Mouse (Mus musculus): ENCODE measurements around the gene Zbed6. TPM values are rescaled to one million over a fixed set of nuclear protein-coding genes. Genes with fewer than 3 reads are reported as not detected.

Zbed6 gene
- polyA plus RNA-seq, 1 experiment = not detected

GRCm38 (mm10) chr1:133691046-133691445 is 30.4 kb upstream of the Zbed6 start:
- TF ChIP-seq POLR2A (IDR thresholded peaks at IDR 0.05; ENCODE audit: insufficient read depth, low read depth, low read length) = no peak
- no peak for TF ChIP-seq CTCF (IDR thresholded peaks at IDR 0.05; ENCODE audit: insufficient read depth, low read depth, low read length)
- Histone ChIP-seq H3K4me1 (ENCODE audit: control insufficient read depth, insufficient read depth, low read length) (peaks cover 6% of the 10 kb centered on the region), H3K4me3 (ENCODE audit: insufficient read depth, low read depth, low read length) (no peak overlapping the region), H3K27ac (ENCODE audit: insufficient read depth, low read depth, low read length) (no peak overlapping the region)
- WGBS = 91% methylated on average over 6 of the region's 6 CpGs

- peaks cover 5% of the 10 kb centered on the region for H3K4me1 ChIP-seq (ENCODE audit: control insufficient read depth, insufficient read depth, low read length)
- TF ChIP-seq CTCF (IDR thresholded peaks at IDR 0.05; ENCODE audit: insufficient read depth, low read depth, low read length) (no peak), POLR2A (IDR thresholded peaks at IDR 0.05; ENCODE audit: insufficient read depth, low read depth, low read length) (no peak)
- H3K4me3 ChIP-seq (ENCODE audit: insufficient read depth, low read depth, low read length) = no peak within 1 kb of the TSS
- no peak within 1 kb of the TSS for H3K27ac ChIP-seq (ENCODE audit: insufficient read depth, low read depth, low read length)
- WGBS = 74% methylated on average over 6 of the region's 6 CpGs
Observed at GRCm38 (mm10) chr1:133689897-133690296, 29.2 kb upstream of the Zbed6 start, which contains the start of gene Lax1. Lax1 (minus strand) TSS chr1:133690108.

- H3K27ac ChIP-seq (ENCODE audit: insufficient read depth, low read depth, low read length) = no peak overlapping the region
- no peak overlapping the region for H3K4me3 ChIP-seq (ENCODE audit: insufficient read depth, low read depth, low read length)
- WGBS = 87% methylated on average over 7 of the region's 7 CpGs
- no peak for TF ChIP-seq POLR2A (IDR thresholded peaks at IDR 0.05; ENCODE audit: insufficient read depth, low read depth, low read length)
- no peak for TF ChIP-seq CTCF (IDR thresholded peaks at IDR 0.05; ENCODE audit: insufficient read depth, low read depth, low read length)
- peaks cover 4% of the 10 kb centered on the region for H3K4me1 ChIP-seq (ENCODE audit: control insufficient read depth, insufficient read depth, low read length)
Observed at GRCm38 (mm10) chr1:133688301-133688700, 27.6 kb upstream of the Zbed6 start.

- Histone ChIP-seq H3K27ac (ENCODE audit: insufficient read depth, low read depth, low read length) (no peak overlapping the region), H3K4me3 (ENCODE audit: insufficient read depth, low read depth, low read length) (no peak overlapping the region), H3K4me1 (ENCODE audit: control insufficient read depth, insufficient read depth, low read length) (peaks cover 4% of the 10 kb centered on the region)
- 60% methylated on average over 10 of the region's 10 CpGs for WGBS
- no peak for TF ChIP-seq POLR2A (IDR thresholded peaks at IDR 0.05; ENCODE audit: insufficient read depth, low read depth, low read length)
- no peak for TF ChIP-seq CTCF (IDR thresholded peaks at IDR 0.05; ENCODE audit: insufficient read depth, low read depth, low read length)
Observed at GRCm38 (mm10) chr1:133685749-133686519, 25.2 kb upstream of the Zbed6 start.

GRCm38 (mm10) chr1:133671801-133672200 is 11.1 kb upstream of the Zbed6 start:
- TF ChIP-seq CTCF (IDR thresholded peaks at IDR 0.05; ENCODE audit: insufficient read depth, low read depth, low read length) (no peak), POLR2A (IDR thresholded peaks at IDR 0.05; ENCODE audit: insufficient read depth, low read depth, low read length) (no peak)
- no peaks in the 10 kb centered on the region for H3K4me1 ChIP-seq (ENCODE audit: control insufficient read depth, insufficient read depth, low read length)
- no peak overlapping the region for H3K27ac ChIP-seq (ENCODE audit: insufficient read depth, low read depth, low read length)
- 61% methylated on average over 3 of the region's 3 CpGs for WGBS
- no peak overlapping the region for H3K4me3 ChIP-seq (ENCODE audit: insufficient read depth, low read depth, low read length)

GRCm38 (mm10) chr1:133671266-133671665 is 10.6 kb upstream of the Zbed6 start:
- Histone ChIP-seq H3K4me1 (ENCODE audit: control insufficient read depth, insufficient read depth, low read length) (no peaks in the 10 kb centered on the region), H3K27ac (ENCODE audit: insufficient read depth, low read depth, low read length) (no peak overlapping the region), H3K4me3 (ENCODE audit: insufficient read depth, low read depth, low read length) (no peak overlapping the region)
- TF ChIP-seq CTCF (IDR thresholded peaks at IDR 0.05; ENCODE audit: insufficient read depth, low read depth, low read length) (no peak), POLR2A (IDR thresholded peaks at IDR 0.05; ENCODE audit: insufficient read depth, low read depth, low read length) (no peak)
- 93% methylated on average over 3 of the region's 3 CpGs for WGBS

GRCm38 (mm10) chr1:133670776-133671175 is 10.1 kb upstream of the Zbed6 start:
- Histone ChIP-seq H3K4me1 (ENCODE audit: control insufficient read depth, insufficient read depth, low read length) (no peaks in the 10 kb centered on the region), H3K4me3 (ENCODE audit: insufficient read depth, low read depth, low read length) (no peak overlapping the region), H3K27ac (ENCODE audit: insufficient read depth, low read depth, low read length) (no peak overlapping the region)
- 86% methylated on average over 6 of the region's 6 CpGs for WGBS
- TF ChIP-seq CTCF (IDR thresholded peaks at IDR 0.05; ENCODE audit: insufficient read depth, low read depth, low read length) = no peak

GRCm38 (mm10) chr1:133670190-133670589 is 9.5 kb upstream of the Zbed6 start:
- Histone ChIP-seq H3K27ac (ENCODE audit: insufficient read depth, low read depth, low read length) (no peak overlapping the region), H3K4me3 (ENCODE audit: insufficient read depth, low read depth, low read length) (no peak overlapping the region), H3K4me1 (ENCODE audit: control insufficient read depth, insufficient read depth, low read length) (no peaks in the 10 kb centered on the region)
- WGBS = 89% methylated on average over 12 of the region's 12 CpGs
- TF ChIP-seq POLR2A (IDR thresholded peaks at IDR 0.05; ENCODE audit: insufficient read depth, low read depth, low read length) (no peak), CTCF (IDR thresholded peaks at IDR 0.05; ENCODE audit: insufficient read depth, low read depth, low read length) (no peak)

- H3K27ac ChIP-seq (ENCODE audit: insufficient read depth, low read depth, low read length) = no peak overlapping the region
- no peaks in the 10 kb centered on the region for H3K4me1 ChIP-seq (ENCODE audit: control insufficient read depth, insufficient read depth, low read length)
- no peak overlapping the region for H3K4me3 ChIP-seq (ENCODE audit: insufficient read depth, low read depth, low read length)
- 93% methylated on average over 3 of the region's 3 CpGs for WGBS
- TF ChIP-seq CTCF (IDR thresholded peaks at IDR 0.05; ENCODE audit: insufficient read depth, low read depth, low read length) (no peak), POLR2A (IDR thresholded peaks at IDR 0.05; ENCODE audit: insufficient read depth, low read depth, low read length) (no peak)
Observed at GRCm38 (mm10) chr1:133668618-133669017, 7.9 kb upstream of the Zbed6 start.
